Mouse (Mus musculus): ENCODE data around the gene Coq5. TPM values are rescaled to one million over a fixed set of nuclear protein-coding genes. Genes with fewer than 3 reads are reported as not detected.

Coq5 gene
- total RNA-seq (2021): 10 to 100 TPM; 39.3 to 39.7 TPM

DNA sequence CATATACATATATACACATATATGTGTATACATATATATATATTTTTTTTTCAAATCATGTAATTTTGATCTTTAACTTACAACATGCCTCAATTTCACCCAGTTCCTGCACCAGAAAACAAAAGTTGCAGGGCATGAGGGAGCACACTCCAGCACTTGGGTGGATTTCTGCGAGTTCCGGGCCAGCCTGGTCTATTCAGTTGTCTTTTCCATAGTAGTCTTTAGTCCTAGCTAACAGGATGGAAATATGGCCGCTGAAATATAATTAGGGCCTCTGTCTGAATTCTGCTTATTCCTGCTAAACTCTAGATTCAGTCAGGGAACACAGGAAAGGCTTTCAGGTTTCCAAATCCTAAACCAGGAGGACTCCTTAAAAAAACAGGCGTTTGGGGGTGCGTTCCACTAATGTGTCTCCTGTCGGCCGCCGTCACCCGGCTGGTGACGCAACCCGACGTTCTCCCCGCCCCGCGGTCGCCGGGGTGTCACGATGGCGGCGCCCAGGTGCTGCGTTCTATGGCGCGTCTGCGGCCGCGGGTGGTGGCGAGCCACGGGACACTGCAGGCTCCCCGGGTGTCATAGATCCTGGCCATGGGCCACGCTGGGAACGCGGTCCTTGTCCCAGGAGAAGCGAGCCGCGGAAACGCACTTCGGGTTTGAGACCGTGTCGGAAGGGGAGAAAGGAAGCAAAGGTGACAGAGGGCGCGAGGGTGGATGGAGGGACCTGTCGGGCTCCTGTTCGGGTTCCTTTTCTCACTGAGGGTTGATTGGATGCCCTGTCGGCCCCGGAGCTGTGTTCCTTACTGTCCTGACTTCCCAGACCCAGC, at the start of gene Coq5:
Gene Coq5 (plus strand): TSS at position 441 of the 824 bp plus-strand sequence.
- intact Hi-C loops (cut with DNase I): loop anchor here (1.0 kb wide), 1 partner anchor 40 kb away; no protein-coding TSS in a partner anchor
- DNase-seq (ENCODE audit: low spot score in 2 of 2): peak; percentile 89 to 90

GRCm38 (mm10) chr5:115230830-115231551, 48.5 kb upstream of the Coq5 start:
- intact Hi-C loops (cut with DNase I): loop anchor here (2.0 kb wide), 1 partner anchor 16 kb away; no protein-coding TSS in a partner anchor
- DNase-seq (ENCODE audit: low spot score in 2 of 2): peak; percentile 65 to 91

GRCm38 (mm10) chr5:115231552-115232120, 47.8 kb upstream of the Coq5 start:
- no peak for DNase-seq (ENCODE audit: low spot score in 2 of 2)
- intact Hi-C loops (cut with DNase I): loop anchor here (2.0 kb wide), 1 partner anchor 17 kb away; no protein-coding TSS in a partner anchor

- intact Hi-C loops (cut with DNase I): no loop called here
These were observed 47.0 kb upstream of the Coq5 start for GRCm38 (mm10) chr5:115232516-115232915.

DNA sequence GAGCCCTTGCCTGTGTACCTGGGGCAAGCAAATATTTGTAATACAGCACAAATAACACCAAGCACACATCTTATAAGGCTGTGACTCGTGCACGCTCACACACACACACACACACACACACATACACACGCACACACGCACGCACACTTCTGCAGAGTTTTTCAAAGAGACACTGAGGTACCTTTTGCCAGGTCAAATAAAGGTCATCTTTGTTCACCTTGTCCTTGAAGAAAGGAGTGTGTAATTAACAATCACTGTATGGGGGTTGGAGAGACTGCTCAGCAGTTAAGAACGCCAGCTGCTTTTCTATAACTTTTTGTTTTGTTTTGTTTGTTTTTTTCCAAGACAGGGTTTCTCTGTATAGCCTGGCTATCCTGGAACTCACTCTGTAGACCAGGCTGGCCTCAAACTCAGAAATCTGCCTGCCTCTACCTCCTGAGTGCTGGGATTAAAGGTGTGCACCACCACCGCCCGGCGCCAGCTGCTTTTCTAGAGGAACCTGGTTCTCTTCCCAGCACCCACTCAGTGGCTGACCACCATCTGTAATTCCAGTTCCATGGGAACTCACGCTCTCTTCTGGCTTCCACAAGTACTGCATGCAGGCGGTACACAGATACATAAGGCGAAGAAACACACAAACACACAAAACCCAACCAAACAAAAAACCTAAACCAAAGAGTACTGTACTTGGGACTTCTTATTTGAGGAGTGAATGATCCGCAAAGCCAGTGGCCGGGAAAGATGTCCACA, 46.3 kb upstream of the Coq5 start:
- intact Hi-C loops (cut with DNase I): no loop called here
- DNase-seq (ENCODE audit: low spot score in 2 of 2): no peak

More at GRCm38 (mm10) chr5:115232516-115232915, 47.0 kb upstream of the Coq5 start:
- peak in 1 of 2 experiments; percentile 76 for DNase-seq (ENCODE audit: low spot score in 2 of 2)

- peak in 1 of 2 experiments; percentile 79 for DNase-seq (ENCODE audit: low spot score in 2 of 2)
- intact Hi-C loops (cut with DNase I): loop anchor here (2.0 kb wide), 1 partner anchor 28 kb away; no protein-coding TSS in a partner anchor
These were observed 44.9 kb upstream of the Coq5 start for GRCm38 (mm10) chr5:115234519-115234918.

DNA sequence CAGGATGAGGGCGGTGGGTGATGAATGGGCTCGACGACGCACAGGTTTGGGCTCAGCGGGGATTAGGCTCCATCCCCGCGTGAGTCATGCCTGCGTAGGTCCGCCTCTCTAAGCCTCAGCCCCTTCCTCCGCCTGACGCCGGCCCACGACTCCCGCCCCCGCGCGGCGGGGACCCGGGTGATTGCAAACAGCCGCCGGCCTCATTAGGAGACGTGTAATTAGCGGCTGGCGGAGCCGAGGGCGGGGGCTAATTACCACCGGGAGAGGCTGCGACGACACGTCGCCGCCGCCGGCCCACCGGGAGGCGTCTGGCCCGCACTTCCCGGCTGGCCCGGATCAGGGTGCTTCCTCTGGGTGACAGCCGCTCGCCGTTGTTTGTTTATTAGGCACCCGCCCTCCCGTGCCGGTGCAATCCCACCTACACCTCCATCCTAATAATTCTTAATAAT, 44.1 kb upstream of the Coq5 start:
- peak; percentile 77 to 80 for DNase-seq (ENCODE audit: low spot score in 2 of 2)
- intact Hi-C loops (cut with DNase I): loop anchor here (2.0 kb wide), 1 partner anchor 29 kb away; no protein-coding TSS in a partner anchor

GRCm38 (mm10) chr5:115235786-115236263, 43.6 kb upstream of the Coq5 start, which contains the start of gene Pop5:
Gene Pop5 (plus strand): TSS chr5:115235836.
- DNase-seq (ENCODE audit: low spot score in 2 of 2): peak; percentile 90 to 93
- intact Hi-C loops (cut with DNase I): loop anchor here (1.0 to 2.0 kb wide), 5 partner anchors 29 to 257 kb away; partner anchors contain the start of gene Mlec

DNA sequence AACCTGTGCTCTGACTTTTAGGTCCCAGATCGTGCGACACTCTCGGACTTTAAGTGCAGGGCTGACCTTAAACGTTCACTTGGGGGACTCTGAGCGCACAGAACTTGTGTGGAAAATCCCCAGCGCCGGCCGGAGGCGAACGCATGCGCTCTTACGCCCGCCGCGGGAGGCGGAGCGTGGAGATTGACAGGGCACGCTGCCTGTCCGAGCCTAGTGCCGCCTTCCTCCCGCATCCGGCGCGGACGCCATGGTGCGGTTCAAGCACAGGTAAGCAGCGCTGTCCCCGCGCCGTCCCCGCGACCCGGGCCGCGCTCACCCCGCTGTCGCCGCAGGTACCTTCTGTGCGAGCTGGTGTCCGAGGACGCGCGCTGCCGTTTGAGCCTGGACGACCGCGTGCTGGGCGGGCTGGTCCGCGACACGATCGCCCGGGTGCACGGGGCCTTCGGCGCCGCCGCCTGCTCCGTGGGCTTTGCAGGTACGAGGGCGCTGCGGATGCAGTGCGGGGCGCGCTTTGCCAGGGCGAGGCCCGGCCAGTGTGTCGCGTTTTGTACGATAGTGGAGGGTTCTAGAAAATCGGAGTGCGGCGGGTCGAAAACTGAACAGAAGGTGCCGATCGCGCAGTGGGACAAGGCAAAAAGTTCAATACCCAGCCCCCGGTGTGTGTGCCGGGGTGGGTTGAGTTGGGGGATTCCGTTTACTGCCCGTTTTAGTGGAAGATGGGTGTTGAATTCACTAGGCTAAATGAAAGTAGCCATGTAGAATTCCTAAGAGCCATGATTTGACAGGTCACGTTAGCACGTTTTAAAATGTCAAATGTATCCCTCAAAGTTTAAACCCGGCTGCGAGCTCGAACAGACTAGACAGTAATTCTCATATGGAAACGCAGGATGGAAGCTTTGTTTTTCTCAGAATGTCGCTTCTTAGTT, 41.4 kb upstream of the Coq5 start:
- intact Hi-C loops (cut with DNase I): loop anchor here (2.0 kb wide), 2 partner anchors 79 to 259 kb away; partner anchors contain the start of gene Mlec

GRCm38 (mm10) chr5:115238729-115239195, 40.7 kb upstream of the Coq5 start:
- DNase-seq (ENCODE audit: low spot score in 2 of 2): no peak
- intact Hi-C loops (cut with DNase I): no loop called here

More for the DNA sequence above, 41.4 kb upstream of the Coq5 start:
- DNase-seq (ENCODE audit: low spot score in 2 of 2): peak; percentile 92 to 95

GRCm38 (mm10) chr5:115240191-115240590, 39.3 kb upstream of the Coq5 start:
- intact Hi-C loops (cut with DNase I): no loop called here
- DNase-seq (ENCODE audit: low spot score in 2 of 2): peak in 1 of 2 experiments; percentile 71

DNA sequence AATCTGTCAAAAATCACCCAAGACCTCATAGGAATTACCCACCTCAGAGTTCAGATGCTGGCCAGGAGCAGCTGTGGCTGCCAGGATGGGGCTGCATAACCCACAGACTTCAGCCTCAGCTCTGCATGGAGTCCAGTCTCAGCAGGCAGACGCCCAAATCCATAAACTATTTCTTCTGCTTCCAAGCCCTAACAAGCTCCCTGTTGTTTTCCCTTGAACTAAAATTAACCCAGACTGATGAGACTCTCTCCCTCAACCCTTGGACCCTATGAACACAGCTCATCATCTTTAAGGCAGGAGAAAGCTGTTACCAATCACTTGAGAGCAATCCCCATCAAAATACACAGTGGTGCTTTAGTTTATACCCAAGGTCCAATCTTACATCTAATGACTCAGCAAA, 24.0 kb upstream of the Coq5 start:
- intact Hi-C loops (cut with DNase I): no loop called here
- no peak for DNase-seq (ENCODE audit: low spot score in 2 of 2)

DNA sequence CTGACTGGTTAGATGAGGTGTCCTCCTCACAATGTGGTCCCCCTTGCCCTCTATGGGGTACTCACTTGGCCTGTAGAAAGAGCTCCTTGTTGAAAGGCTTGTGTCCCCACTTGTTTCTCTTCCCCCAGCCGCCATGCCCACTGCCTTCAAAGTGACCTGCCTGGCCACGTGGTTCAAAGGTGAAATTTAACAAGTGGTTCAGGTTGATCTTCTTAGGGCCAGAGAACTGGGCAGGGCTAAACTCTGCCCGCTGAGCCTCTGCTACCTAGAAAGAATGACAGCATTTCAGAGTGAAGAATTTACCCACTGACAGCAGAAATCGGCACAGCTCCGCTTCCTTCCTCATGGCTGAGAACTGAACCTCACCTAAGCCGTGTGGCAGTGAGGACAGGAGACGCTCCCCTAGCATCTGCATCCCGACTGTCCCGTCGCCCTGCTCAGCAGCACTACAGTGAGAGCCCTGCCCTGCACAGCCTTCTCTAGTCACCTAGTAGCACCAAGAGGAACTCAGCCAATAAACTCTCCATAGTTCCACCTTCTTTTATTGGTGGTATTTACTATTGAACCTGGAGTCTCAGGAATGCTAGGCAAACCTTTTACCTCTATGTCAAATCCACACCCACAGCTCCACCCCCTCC, 22.4 kb upstream of the Coq5 start:
- intact Hi-C loops (cut with DNase I): no loop called here
- DNase-seq (ENCODE audit: low spot score in 2 of 2): no peak

DNA sequence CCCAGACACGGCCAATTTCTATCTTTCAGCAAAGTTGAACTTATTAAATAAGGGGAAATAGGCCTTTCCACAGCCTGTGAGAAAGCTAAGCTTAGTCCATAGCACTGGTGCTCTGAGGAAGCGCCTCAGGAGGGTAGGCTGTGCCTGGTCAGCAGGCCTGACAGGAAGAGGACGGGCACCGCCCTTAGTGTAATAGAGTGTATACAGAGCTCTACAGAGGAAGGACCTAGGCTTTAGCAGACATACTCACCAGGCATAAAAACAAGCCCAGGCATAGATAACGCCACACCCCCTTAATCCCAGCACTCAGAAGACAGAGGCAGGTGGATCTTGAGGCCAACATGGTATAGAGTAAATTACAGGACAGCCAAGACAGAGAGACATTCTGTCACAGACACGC, 19.1 kb upstream of the Coq5 start:
- DNase-seq (ENCODE audit: low spot score in 2 of 2): no peak
- intact Hi-C loops (cut with DNase I): loop anchor here (10.0 kb wide), 1 partner anchor 246 kb away; the partner anchor contains the start of gene Sppl3

GRCm38 (mm10) chr5:115261141-115261540, 18.3 kb upstream of the Coq5 start:
- intact Hi-C loops (cut with DNase I): loop anchor here (10.0 kb wide), 1 partner anchor 246 kb away; the partner anchor contains the start of gene Sppl3
- no peak for DNase-seq (ENCODE audit: low spot score in 2 of 2)

- intact Hi-C loops (cut with DNase I): loop anchor here (10.0 kb wide), 1 partner anchor 247 kb away; the partner anchor contains the start of gene Sppl3
These were observed 17.6 kb upstream of the Coq5 start for GRCm38 (mm10) chr5:115261880-115262279.

More at GRCm38 (mm10) chr5:115261880-115262279, 17.6 kb upstream of the Coq5 start:
- DNase-seq (ENCODE audit: low spot score in 2 of 2): no peak

All from left cerebral cortex, postnatal 25 days (tissue).